Mouse (Mus musculus): ENCODE data around the gene Pla2g4e. TPM values are rescaled to one million over a fixed set of nuclear protein-coding genes. Genes with fewer than 3 reads are reported as not detected.

Pla2g4e gene
- not detected in 2 replicates for polyA plus RNA-seq (2015; fragmentation: Nextera tagmentation; extraction: Ambion mirVana)

- DNase-seq (ENCODE audit: low spot score), result peak; percentile 50
- H3K27me3 ChIP-seq (ENCODE audit: insufficient read depth, low read length), result no peaks in the 10 kb centered on the region
- no peak for TF ChIP-seq CTCF (IDR thresholded peaks at IDR 0.05; ENCODE audit: low read depth)
- WGBS, result 5% methylated on average over 27 of the region's 27 CpGs
- H3K9me3 ChIP-seq (replicated peaks; ENCODE audit: low read length), result no peaks in the 10 kb centered on the region
- peak within 1 kb of the TSS; percentile 35; the same call in 1 of the 2 replicates for H3K9ac ChIP-seq (ENCODE audit: low read depth, low read length)
- H3K4me1 ChIP-seq (replicated peaks; ENCODE audit: insufficient read depth, low read length), result no peaks in the 10 kb centered on the region
- no peaks in the 10 kb centered on the region for H3K36me3 ChIP-seq (ENCODE audit: insufficient read depth, low read length)
- no peak within 1 kb of the TSS for H3K27ac ChIP-seq
- peak within 1 kb of the TSS; percentile 77 for H3K4me2 ChIP-seq (ENCODE audit: low read length)
- no peak for ATAC-seq (replicated peaks; ENCODE audit: low FRiP score, low read depth)
- H3K4me3 ChIP-seq (replicated peaks; ENCODE audit: low read depth, low read length), result peak within 1 kb of the TSS; percentile 31
Observed at GRCm38 (mm10) chr2:120244679-120245420, at the start of gene Pla2g4e. Pla2g4e (minus strand) TSS chr2:120245335.

DNA sequence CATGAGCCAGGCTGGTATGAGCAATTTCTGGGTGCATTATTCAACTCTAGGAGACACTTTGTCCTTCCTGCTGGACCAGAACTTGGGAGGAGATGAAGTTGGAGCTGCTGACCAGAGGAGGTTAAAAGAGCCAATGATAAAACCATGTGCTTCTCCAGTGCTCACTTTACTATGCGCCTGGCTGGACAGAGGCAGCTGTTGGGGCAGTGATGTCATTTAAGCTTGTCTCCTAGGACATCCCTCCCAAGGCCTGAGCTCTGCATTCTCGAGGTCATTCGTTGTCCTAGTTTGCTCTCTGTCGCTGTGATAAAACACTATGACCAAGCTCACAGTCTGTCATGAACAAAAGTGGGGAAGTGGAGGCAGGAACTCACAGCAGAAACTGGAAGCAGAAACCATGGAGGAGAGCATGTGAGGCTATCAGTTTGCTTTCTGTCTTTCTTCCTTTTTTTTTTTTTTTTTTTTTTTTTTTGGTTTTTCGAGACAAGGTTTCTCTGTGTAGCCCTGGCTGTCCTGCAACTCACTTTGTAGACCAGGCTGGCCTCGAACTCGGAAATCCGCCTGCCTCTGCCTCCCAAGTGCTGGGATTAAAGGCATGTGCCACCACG lies 46.4 kb upstream of the Pla2g4e start:
- H3K27ac ChIP-seq, result no peak overlapping the region
- no peaks in the 10 kb centered on the region for H3K27me3 ChIP-seq (ENCODE audit: insufficient read depth, low read length)
- DNase-seq (ENCODE audit: low spot score) (no peak), ATAC-seq (replicated peaks; ENCODE audit: low FRiP score, low read depth) (no peak)
- H3K4me2 ChIP-seq (ENCODE audit: low read length), result no peak overlapping the region
- H3K9me3 ChIP-seq (replicated peaks; ENCODE audit: low read length), result no peaks in the 10 kb centered on the region
- H3K4me1 ChIP-seq (replicated peaks; ENCODE audit: insufficient read depth, low read length), result no peaks in the 10 kb centered on the region
- no peaks in the 10 kb centered on the region for H3K36me3 ChIP-seq (ENCODE audit: insufficient read depth, low read length)
- WGBS, result 75% methylated on average over 8 of the region's 9 CpGs
- TF ChIP-seq CTCF (IDR thresholded peaks at IDR 0.05; ENCODE audit: low read depth), result no peak
- no peak overlapping the region for H3K4me3 ChIP-seq (replicated peaks; ENCODE audit: low read depth, low read length)
- H3K9ac ChIP-seq (ENCODE audit: low read depth, low read length), result no peak overlapping the region

- Histone ChIP-seq H3K9me3 (replicated peaks; ENCODE audit: low read length) (no peaks in the 10 kb centered on the region), H3K4me1 (replicated peaks; ENCODE audit: insufficient read depth, low read length) (no peaks in the 10 kb centered on the region), H3K36me3 (ENCODE audit: insufficient read depth, low read length) (no peaks in the 10 kb centered on the region), H3K4me2 (ENCODE audit: low read length) (no peak within 1 kb of the TSS), H3K27ac (no peak within 1 kb of the TSS), H3K9ac (ENCODE audit: low read depth, low read length) (no peak within 1 kb of the TSS), H3K4me3 (replicated peaks; ENCODE audit: low read depth, low read length) (no peak within 1 kb of the TSS), H3K27me3 (ENCODE audit: insufficient read depth, low read length) (no peaks in the 10 kb centered on the region)
- DNase-seq (ENCODE audit: low spot score), result no peak
- WGBS, result 69% methylated on average over 5 of the region's 5 CpGs
- no peak for TF ChIP-seq CTCF (IDR thresholded peaks at IDR 0.05; ENCODE audit: low read depth)
- ATAC-seq (replicated peaks; ENCODE audit: low FRiP score, low read depth), result no peak
Observed at GRCm38 (mm10) chr2:120288995-120289394, 43.9 kb upstream of the Pla2g4e start, which contains the start of gene Pla2g4d. Pla2g4d (minus strand) TSS chr2:120289197.

DNA sequence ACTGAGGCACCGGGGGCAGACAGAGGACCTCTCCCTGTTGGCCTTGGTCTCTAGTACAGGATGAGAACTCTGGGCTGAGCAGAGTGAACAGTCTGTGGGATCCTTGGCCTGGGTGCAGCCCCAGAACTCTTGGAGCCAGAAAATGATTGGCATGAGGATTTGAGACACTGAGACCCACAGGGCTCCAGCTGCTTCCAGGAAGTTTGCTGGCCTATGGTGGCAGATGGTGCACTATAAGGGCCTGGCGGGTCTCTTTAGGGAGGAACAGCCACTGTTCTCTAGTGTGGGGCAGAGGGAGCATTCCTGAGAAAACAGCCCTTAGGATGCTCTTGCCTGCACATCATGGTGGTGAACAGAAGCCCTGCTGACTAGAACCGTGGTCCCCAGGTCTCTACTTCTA lies 43.3 kb upstream of the Pla2g4e start:
- Histone ChIP-seq H3K27me3 (ENCODE audit: insufficient read depth, low read length) (no peaks in the 10 kb centered on the region), H3K4me1 (replicated peaks; ENCODE audit: insufficient read depth, low read length) (no peaks in the 10 kb centered on the region), H3K4me2 (ENCODE audit: low read length) (no peak overlapping the region), H3K9me3 (replicated peaks; ENCODE audit: low read length) (no peaks in the 10 kb centered on the region), H3K4me3 (replicated peaks; ENCODE audit: low read depth, low read length) (no peak overlapping the region), H3K9ac (ENCODE audit: low read depth, low read length) (no peak overlapping the region), H3K27ac (no peak overlapping the region), H3K36me3 (ENCODE audit: insufficient read depth, low read length) (no peaks in the 10 kb centered on the region)
- TF ChIP-seq CTCF (IDR thresholded peaks at IDR 0.05; ENCODE audit: low read depth), result no peak
- 90% methylated on average over 3 of the region's 3 CpGs for WGBS
- DNase-seq (ENCODE audit: low spot score) (no peak), ATAC-seq (replicated peaks; ENCODE audit: low FRiP score, low read depth) (no peak)

- ATAC-seq (replicated peaks; ENCODE audit: low FRiP score, low read depth) (no peak), DNase-seq (ENCODE audit: low spot score) (no peak)
- Histone ChIP-seq H3K27me3 (ENCODE audit: insufficient read depth, low read length) (no peaks in the 10 kb centered on the region), H3K4me2 (ENCODE audit: low read length) (no peak overlapping the region), H3K9ac (ENCODE audit: low read depth, low read length) (no peak overlapping the region), H3K36me3 (ENCODE audit: insufficient read depth, low read length) (no peaks in the 10 kb centered on the region), H3K27ac (no peak overlapping the region), H3K4me1 (replicated peaks; ENCODE audit: insufficient read depth, low read length) (no peaks in the 10 kb centered on the region), H3K9me3 (replicated peaks; ENCODE audit: low read length) (no peaks in the 10 kb centered on the region), H3K4me3 (replicated peaks; ENCODE audit: low read depth, low read length) (no peak overlapping the region)
- no peak for TF ChIP-seq CTCF (IDR thresholded peaks at IDR 0.05; ENCODE audit: low read depth)
- 48% methylated on average over 4 of the region's 4 CpGs for WGBS
Observed at GRCm38 (mm10) chr2:120285639-120286038, 40.5 kb upstream of the Pla2g4e start.

- H3K27ac ChIP-seq, result no peak overlapping the region
- no peak for ATAC-seq (replicated peaks; ENCODE audit: low FRiP score, low read depth)
- TF ChIP-seq CTCF (IDR thresholded peaks at IDR 0.05; ENCODE audit: low read depth), result no peak
Observed at GRCm38 (mm10) chr2:120284705-120285104, 39.6 kb upstream of the Pla2g4e start.

More at GRCm38 (mm10) chr2:120284705-120285104, 39.6 kb upstream of the Pla2g4e start:
- H3K9me3 ChIP-seq (replicated peaks; ENCODE audit: low read length), result no peaks in the 10 kb centered on the region
- H3K9ac ChIP-seq (ENCODE audit: low read depth, low read length), result no peak overlapping the region
- H3K4me1 ChIP-seq (replicated peaks; ENCODE audit: insufficient read depth, low read length), result no peaks in the 10 kb centered on the region
- DNase-seq (ENCODE audit: low spot score), result no peak
- H3K4me3 ChIP-seq (replicated peaks; ENCODE audit: low read depth, low read length), result no peak overlapping the region
- H3K4me2 ChIP-seq (ENCODE audit: low read length), result no peak overlapping the region
- no peaks in the 10 kb centered on the region for H3K36me3 ChIP-seq (ENCODE audit: insufficient read depth, low read length)
- no peaks in the 10 kb centered on the region for H3K27me3 ChIP-seq (ENCODE audit: insufficient read depth, low read length)
